Mouse (Mus musculus): ENCODE data around the gene Efemp2. TPM values are rescaled to one million over a fixed set of nuclear protein-coding genes. Genes with fewer than 3 reads are reported as not detected.
"Not testable (repeated sequence)": the region's sequence is repeated elsewhere in the genome, so short reads cannot be mapped to it uniquely, and the experiment has no call there.

The Efemp2 gene
- polyA plus RNA-seq, 1 experiment from 2014 or later, result 80.7 TPM

DNA sequence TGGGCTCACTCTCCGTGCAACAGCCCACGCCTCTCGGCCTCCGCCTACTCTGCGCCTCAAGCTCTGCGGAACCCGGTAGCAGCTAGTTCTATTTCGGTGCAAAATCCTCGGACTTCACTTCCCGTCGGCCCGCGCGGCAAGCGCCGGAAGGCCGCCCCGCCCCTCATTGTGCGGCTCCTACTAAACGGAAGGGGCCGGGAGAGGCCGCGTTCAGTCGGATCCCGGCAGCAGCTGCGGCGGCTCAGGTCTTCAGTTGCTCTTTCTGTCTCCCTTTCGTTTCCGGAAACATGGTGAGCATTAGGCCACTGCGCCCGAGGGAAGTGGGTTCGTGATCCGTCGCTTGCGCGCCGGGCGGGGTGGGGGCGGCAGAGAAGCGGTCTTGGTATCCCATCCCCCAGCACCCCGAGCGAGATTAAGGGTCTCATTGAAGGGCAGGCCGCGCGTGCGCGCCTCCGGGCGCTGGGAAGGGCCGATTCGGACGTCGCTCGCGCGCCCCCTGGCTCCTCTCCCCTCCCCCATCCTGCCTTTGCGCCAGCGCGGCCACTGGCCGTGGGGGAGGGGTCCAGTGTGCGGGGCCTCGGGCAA, 16.7 kb downstream of the Efemp2 start, which contains the start of gene Cfl1:
Gene Cfl1, plus strand, starts transcription at position 143 of the 585 bp plus-strand sequence.
- peak within 1 kb of the TSS; percentile 91 for H3K4me2 ChIP-seq
- peak; percentile 37 for ATAC-seq (ENCODE audit: extremely low read depth, insufficient number of reproducible peaks, low FRiP score, low TSS enrichment)
- H3K4me3 ChIP-seq, result peak within 1 kb of the TSS; percentile 100
- H3K36me3 ChIP-seq, result peaks cover 51% of the 10 kb centered on the region
- WGBS, result under 1% methylated on average over 61 of the region's 62 CpGs
- H3K4me1 ChIP-seq, result peaks cover 44% of the 10 kb centered on the region
- no peaks in the 10 kb centered on the region for H3K27me3 ChIP-seq (replicated peaks)
- peak within 1 kb of the TSS; percentile 99 for H3K9ac ChIP-seq
- no peaks in the 10 kb centered on the region for H3K9me3 ChIP-seq
- peak within 1 kb of the TSS; percentile 99 for H3K27ac ChIP-seq (replicated peaks)

DNA sequence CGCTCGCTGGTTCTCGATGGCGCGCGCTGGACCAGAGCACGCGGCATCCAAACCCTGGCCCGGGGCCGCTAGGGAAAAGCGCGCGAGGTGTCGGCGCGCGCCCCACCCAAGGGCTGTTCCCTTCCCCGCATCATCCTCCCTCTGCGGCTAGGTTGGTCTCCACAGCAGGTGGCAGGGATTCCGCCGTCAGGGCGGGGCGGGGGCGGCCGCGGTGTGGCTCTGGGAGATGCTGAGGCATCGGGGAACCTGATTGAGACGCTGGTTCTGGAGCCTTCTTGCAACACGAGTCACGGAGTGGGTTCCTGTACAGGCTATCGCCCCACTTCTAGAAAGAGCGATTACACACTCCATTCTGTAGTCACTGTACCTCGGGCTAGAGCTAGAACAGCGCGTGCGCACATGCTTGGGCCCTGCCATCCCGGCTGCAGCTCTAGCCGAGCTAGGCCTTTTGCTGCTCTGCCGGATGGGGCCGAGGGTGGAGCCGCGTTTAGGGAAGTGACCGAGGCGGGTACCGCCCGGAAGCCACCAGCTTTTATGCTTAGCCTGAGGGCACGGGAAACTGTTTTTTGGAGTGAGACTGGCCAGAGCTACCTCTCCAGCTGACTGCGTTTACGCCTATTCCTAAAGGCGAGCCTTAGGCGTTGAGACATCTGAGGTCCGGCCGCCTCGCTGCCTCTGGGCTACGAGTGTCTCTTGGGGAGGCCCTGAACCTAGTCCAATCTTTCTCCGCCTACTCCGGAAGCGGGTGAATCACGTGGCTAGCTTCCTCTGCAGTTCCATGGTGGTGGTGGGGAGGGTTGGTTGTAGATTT, 17.3 kb downstream of the Efemp2 start:
- Histone ChIP-seq H3K36me3 (peaks cover 51% of the 10 kb centered on the region), H3K4me2 (peak overlapping the region; percentile 91), H3K4me1 (peaks cover 44% of the 10 kb centered on the region), H3K4me3 (peak overlapping the region; percentile 100), H3K9ac (peak overlapping the region; percentile 99), H3K27me3 (replicated peaks) (no peaks in the 10 kb centered on the region), H3K27ac (replicated peaks) (peak overlapping the region; percentile 99), H3K9me3 (no peaks in the 10 kb centered on the region)
- peak; percentile 0; the same call in 1 of the 2 replicates for ATAC-seq (ENCODE audit: extremely low read depth, insufficient number of reproducible peaks, low FRiP score, low TSS enrichment)
- under 1% methylated on average over 43 of the region's 59 CpGs for WGBS

DNA sequence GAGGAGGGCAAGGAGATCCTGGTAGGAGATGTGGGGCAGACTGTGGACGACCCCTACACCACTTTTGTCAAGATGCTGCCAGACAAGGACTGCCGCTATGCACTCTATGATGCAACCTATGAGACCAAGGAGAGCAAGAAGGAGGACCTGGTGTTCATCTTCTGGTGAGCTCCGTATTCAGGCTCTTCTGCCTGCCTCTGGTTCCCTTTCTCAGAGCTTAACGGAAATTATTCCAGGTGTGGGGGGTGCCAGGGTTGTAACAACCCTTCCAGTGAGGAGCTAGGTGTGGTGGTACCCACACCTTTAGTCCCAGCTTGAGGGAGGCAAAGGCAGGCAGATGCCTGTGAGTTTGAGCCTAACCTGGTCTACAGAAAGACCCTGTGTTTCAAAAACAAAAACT, 18.9 kb downstream of the Efemp2 start:
- Histone ChIP-seq H3K36me3 (peaks cover 60% of the 10 kb centered on the region), H3K4me1 (peaks cover 29% of the 10 kb centered on the region), H3K4me3 (peak overlapping the region; percentile 100; the same call in 1 of the 2 replicates), H3K27me3 (replicated peaks) (no peaks in the 10 kb centered on the region), H3K9me3 (no peaks in the 10 kb centered on the region), H3K9ac (peak overlapping the region; percentile 99; the same call in 1 of the 2 replicates), H3K27ac (replicated peaks) (no peak overlapping the region), H3K4me2 (peak overlapping the region; percentile 91)
- 73% methylated on average over 4 of the region's 4 CpGs for WGBS
- ATAC-seq (ENCODE audit: extremely low read depth, insufficient number of reproducible peaks, low FRiP score, low TSS enrichment), result no peak

DNA sequence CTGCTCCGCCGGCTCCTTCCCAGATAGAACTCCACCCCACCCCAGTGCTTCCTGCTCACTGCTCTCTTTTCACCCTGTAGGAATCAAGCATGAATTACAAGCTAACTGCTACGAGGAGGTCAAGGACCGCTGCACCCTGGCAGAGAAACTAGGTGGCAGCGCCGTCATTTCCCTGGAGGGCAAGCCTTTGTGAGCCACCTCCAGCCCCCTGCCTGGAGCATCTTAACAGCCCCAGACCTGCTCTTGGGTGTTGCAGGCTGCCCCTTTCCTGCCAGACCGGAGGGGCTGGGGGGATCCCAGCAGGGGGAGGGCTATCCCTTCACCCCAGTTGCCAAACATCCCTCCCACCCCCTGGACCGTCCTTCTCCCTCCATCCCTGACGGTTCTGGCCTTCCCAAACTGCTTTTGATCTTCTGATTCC, 19.6 kb downstream of the Efemp2 start:
- Histone ChIP-seq H3K4me2 (peak overlapping the region; percentile 91; the same call in 1 of the 2 replicates), H3K4me1 (peaks cover 29% of the 10 kb centered on the region), H3K36me3 (peaks cover 67% of the 10 kb centered on the region), H3K9ac (0 out of 2 replicates have a peak overlapping the region, but pooled peaks have one; percentile 14)
- WGBS, result 69% methylated on average over 9 of the region's 9 CpGs
- H3K27me3 ChIP-seq (replicated peaks); ATAC-seq (ENCODE audit: extremely low read depth, insufficient number of reproducible peaks, low FRiP score, low TSS enrichment); H3K27ac ChIP-seq (replicated peaks); H3K4me3 ChIP-seq; H3K9me3 ChIP-seq: not testable (repeated sequence)

DNA sequence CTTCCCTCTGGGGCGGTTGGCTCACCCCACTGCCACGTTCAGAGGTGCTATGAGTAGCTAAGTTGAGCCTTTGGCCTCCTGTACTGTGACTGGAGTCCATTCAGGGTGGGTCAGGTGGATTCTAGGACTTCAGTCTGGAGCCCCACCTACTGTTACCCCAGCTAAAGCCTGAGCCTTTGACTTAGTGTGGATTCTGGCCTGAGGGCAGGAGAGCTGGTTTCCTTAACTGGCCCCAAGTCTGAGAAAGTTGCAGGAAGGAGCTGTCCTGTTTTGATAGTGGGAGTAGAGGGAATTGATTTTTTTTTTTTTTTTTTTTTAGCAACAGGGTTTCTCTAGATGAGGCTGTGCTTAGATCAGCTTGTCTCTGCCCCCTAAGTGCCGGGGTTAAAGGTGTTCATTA, 20.6 kb downstream of the Efemp2 start:
- peaks cover 73% of the 10 kb centered on the region for H3K36me3 ChIP-seq
- no peak for ATAC-seq (ENCODE audit: extremely low read depth, insufficient number of reproducible peaks, low FRiP score, low TSS enrichment)
- no peak overlapping the region for H3K4me2 ChIP-seq
- no peaks in the 10 kb centered on the region for H3K9me3 ChIP-seq
- peaks cover 23% of the 10 kb centered on the region for H3K4me1 ChIP-seq
- no peak overlapping the region for H3K4me3 ChIP-seq
- 84% methylated on average over 3 of the region's 3 CpGs for WGBS
- H3K27me3 ChIP-seq (replicated peaks), result no peaks in the 10 kb centered on the region
- H3K27ac ChIP-seq (replicated peaks), result no peak overlapping the region
- peak overlapping the region; percentile 26; the same call in 1 of the 2 replicates for H3K9ac ChIP-seq

DNA sequence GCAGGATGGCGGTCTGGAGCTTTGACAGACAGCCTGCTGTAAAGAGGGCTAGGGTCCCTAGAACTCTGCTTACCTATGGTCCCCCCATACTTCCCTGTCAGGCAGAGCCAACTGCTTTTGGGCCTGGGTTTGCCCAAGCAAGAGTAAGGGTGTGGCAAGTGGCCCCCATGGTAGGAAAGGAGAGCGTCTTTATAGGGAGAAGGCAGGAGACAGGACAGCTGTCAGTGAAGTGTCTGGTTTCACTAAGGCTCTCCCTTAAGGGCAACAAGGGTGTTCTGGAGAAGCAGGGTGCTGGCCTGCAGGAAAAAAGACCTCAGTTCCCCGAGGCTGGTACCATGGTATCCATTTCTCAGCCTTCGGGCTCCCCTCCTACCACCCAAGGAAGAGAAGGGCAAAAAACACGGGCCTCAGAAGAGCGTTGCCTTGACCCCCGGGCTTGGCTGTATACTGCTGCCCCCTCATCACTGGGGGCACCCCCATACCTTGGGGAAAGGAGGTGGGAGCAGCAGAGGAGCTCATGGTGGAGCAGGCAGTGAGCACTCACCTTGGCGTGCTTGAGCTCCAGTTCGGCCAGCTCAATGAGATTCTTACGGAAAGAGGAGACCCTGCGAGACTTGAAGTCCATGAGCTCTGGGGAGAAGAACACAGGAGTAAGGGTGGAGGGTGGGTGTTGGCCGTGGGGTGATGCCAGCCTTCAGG, 21.7 kb downstream of the Efemp2 start:
- Histone ChIP-seq H3K9me3 (no peaks in the 10 kb centered on the region), H3K27ac (replicated peaks) (no peak overlapping the region), H3K36me3 (peaks cover 76% of the 10 kb centered on the region), H3K9ac (no peak overlapping the region), H3K4me2 (no peak overlapping the region), H3K4me3 (no peak overlapping the region), H3K4me1 (peaks cover 17% of the 10 kb centered on the region), H3K27me3 (replicated peaks) (no peaks in the 10 kb centered on the region)
- 73% methylated on average over 12 of the region's 12 CpGs for WGBS
- ATAC-seq (ENCODE audit: extremely low read depth, insufficient number of reproducible peaks, low FRiP score, low TSS enrichment), result no peak

DNA sequence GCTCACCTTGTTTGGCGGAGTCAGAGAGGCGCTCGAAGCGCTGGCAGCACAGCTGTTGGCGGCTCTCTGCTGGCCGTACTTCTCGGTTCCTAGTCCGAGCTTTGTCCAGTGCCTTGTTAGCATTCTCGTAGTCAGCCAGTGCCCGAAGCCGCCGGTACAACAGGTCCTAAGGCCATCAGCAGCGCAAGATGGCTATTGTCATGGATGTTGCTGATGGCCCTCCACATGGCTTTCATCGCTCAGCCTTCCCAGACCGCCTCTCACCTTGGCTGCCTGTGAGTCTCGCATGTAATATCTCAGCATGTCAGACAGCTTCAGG, 22.3 kb downstream of the Efemp2 start:
- peaks cover 76% of the 10 kb centered on the region for H3K36me3 ChIP-seq
- no peak overlapping the region for H3K4me2 ChIP-seq
- H3K27me3 ChIP-seq (replicated peaks), result no peaks in the 10 kb centered on the region
- ATAC-seq (ENCODE audit: extremely low read depth, insufficient number of reproducible peaks, low FRiP score, low TSS enrichment), result no peak
- H3K9me3 ChIP-seq, result no peaks in the 10 kb centered on the region
- WGBS, result 81% methylated on average over 16 of the region's 16 CpGs
- peaks cover 17% of the 10 kb centered on the region for H3K4me1 ChIP-seq
- H3K4me3 ChIP-seq, result no peak overlapping the region
- no peak overlapping the region for H3K27ac ChIP-seq (replicated peaks)
- no peak overlapping the region for H3K9ac ChIP-seq

DNA sequence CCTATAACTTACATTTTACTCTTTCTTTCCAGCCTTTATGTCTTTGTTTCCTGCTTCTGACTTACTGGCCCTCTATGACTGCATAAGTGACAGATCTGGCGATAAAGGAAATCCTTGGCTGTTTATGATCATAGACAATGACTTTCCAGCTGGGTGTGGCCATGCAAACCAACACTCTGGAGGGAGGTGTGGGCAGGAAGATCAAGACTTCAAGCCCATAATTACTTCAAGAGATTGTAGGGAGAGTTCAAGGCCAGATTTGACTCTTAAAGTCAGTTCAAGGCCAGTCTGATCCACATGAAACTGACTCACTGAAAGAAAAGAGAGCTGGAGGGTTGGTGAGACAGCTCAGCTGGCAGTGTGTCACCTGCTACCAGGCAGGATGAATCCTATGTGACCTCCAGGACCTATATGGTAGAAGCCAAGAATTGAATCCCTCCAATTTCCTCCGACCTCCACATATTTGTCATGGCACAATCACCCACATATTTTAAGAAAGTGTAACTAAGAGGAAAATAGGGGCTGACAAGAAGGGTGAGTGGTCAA, 26.6 kb downstream of the Efemp2 start:
- H3K27ac ChIP-seq (replicated peaks), result no peak overlapping the region
- no peaks in the 10 kb centered on the region for H3K9me3 ChIP-seq
- WGBS, result 81% methylated on average over 2 of the region's 2 CpGs
- peaks cover 55% of the 10 kb centered on the region for H3K36me3 ChIP-seq
- no peak overlapping the region for H3K9ac ChIP-seq
- no peaks in the 10 kb centered on the region for H3K4me1 ChIP-seq
- ATAC-seq (ENCODE audit: extremely low read depth, insufficient number of reproducible peaks, low FRiP score, low TSS enrichment), result no peak
- H3K27me3 ChIP-seq (replicated peaks), result no peaks in the 10 kb centered on the region
- no peak overlapping the region for H3K4me3 ChIP-seq
- no peak overlapping the region for H3K4me2 ChIP-seq

DNA sequence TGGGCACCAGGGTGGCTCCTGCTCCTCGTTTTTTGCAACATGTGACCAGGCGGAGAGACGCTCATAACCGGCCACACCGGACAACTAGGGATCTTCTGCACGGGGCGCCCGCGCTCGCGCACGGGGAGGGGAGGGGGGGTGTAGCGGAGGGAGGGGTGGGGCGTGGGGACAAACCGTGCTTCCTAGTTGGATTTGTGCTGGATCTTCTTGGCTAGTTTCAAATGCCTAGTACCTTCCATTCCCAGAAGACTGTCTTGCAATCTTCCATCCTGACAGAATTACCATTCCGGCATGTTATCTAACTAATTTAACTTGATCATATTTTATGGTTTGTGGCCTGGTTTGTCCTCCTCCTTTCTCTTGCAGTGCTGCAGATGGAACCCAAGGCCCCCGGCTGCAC, 29.9 kb downstream of the Efemp2 start, which contains the start of gene 1700020D05Rik:
Gene 1700020D05Rik, minus strand, starts transcription at position 101 of the 400 bp plus-strand sequence.
- peaks cover 4% of the 10 kb centered on the region; the same call in 1 of the 2 replicates for H3K9me3 ChIP-seq
- H3K36me3 ChIP-seq, result peaks cover 26% of the 10 kb centered on the region
- H3K27me3 ChIP-seq (replicated peaks), result no peaks in the 10 kb centered on the region
- H3K4me2 ChIP-seq, result no peak within 1 kb of the TSS
- H3K9ac ChIP-seq, result no peak within 1 kb of the TSS
- no peak for ATAC-seq (ENCODE audit: extremely low read depth, insufficient number of reproducible peaks, low FRiP score, low TSS enrichment)
- H3K27ac ChIP-seq (replicated peaks), result no peak within 1 kb of the TSS
- no peak within 1 kb of the TSS for H3K4me3 ChIP-seq
- WGBS, result 54% methylated on average over 17 of the region's 17 CpGs
- H3K4me1 ChIP-seq, result no peaks in the 10 kb centered on the region

DNA sequence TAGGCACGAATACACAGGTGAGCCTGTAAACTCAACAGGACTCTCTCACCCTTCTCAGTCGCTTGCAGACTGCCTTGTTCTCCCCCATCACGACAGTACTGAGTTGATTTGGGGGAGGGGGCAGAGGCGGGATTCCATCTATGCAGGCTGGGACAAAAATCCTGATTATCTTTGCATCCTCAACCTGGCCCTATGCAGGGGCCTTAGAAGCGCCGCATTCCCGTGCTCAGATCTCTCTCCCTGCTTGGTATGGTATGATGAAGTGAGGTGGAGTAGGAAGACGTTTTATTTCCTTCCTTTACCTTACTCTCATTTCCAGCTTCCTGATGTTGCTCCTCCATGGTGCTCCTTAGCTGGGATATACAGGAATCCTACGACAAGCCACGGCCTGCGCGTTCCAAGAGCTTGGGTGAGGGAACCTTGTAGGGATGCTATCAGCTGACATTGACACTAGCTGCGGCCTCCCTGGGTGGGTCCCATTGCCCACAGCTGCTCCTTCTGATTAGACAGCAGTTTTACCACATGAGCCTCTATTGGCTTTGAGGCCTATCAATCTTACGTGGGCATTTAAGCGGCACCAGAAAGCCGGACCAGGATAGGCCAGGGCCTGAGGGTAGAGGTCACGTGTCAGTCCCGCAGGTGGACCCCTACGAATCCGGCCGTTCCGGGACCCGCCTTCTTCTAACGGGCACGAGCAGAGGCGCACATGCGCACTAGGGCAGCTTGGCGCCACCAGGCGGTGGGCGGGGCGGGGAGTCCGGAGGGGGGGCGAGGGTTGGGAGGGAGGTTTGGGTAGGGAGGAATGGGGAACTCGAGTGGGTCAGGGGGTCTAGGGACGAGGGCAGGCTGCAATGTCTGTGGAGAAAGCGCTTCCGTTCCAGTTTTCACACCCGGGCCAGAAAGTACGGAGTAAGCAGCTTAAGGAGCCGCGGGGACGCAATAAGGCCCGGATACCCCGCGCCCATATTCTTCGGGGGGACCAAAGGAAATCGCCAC, 36.6 kb downstream of the Efemp2 start, which contains the start of gene Snx32:
Gene Snx32, minus strand, starts transcription at position 508 of the 996 bp plus-strand sequence.
- ATAC-seq (ENCODE audit: extremely low read depth, insufficient number of reproducible peaks, low FRiP score, low TSS enrichment), result peak; percentile 99
- Histone ChIP-seq H3K9me3 (peaks cover 6% of the 10 kb centered on the region; the same call in 1 of the 2 replicates), H3K9ac (peak within 1 kb of the TSS; percentile 83), H3K4me3 (peak within 1 kb of the TSS; percentile 62), H3K36me3 (peaks cover 8% of the 10 kb centered on the region; the same call in 1 of the 2 replicates), H3K27me3 (replicated peaks) (no peaks in the 10 kb centered on the region), H3K4me2 (peak within 1 kb of the TSS; percentile 80), H3K4me1 (peaks cover 32% of the 10 kb centered on the region), H3K27ac (replicated peaks) (peak within 1 kb of the TSS; percentile 66)
- 3% methylated on average over 47 of the region's 47 CpGs for WGBS
